ENCODE assay signal across 16 mouse cellular contexts in genomic region chr4:44326721-44327120, GRCm38 (mm10).
"Had no signal": no experiment of that assay in that cellular context is flagged by ENCODE, and none has a peak within 500 bp of the region (broad histone marks: within the 10 kb centered on the region; RNA-seq: fewer than 3 reads in every experiment).

No protein-coding gene starts in this region.

- H3K9me3 ChIP-seq: neural tube, embryonic 13.5 days; neural tube, embryonic 15.5 days; stomach, embryonic 15.5 days had no signal

- H3K36me3 ChIP-seq: neural tube, embryonic 13.5 days; neural tube, embryonic 15.5 days had no signal

- H3K4me3 ChIP-seq: neural tube, embryonic 13.5 days; neural tube, embryonic 15.5 days; stomach, embryonic 15.5 days had no signal

- DNase-seq: retina, postnatal 1 day; right cerebral cortex, adult 18-20 months; right cerebral cortex, postnatal 14 days; right cerebral cortex, postnatal 25 days; right cerebral cortex, postnatal 4 days; spleen, adult 18-20 months; thymus, adult 18-20 months; thymus, adult 2 months; thymus, postnatal 14 days; thymus, postnatal 25 days; thymus, postnatal 36 days; thymus, postnatal 4 days had no signal

- H3K4me2 ChIP-seq: neural tube, embryonic 13.5 days; neural tube, embryonic 15.5 days; stomach, embryonic 15.5 days had no signal

- H3K9ac ChIP-seq: neural tube, embryonic 13.5 days; neural tube, embryonic 15.5 days; stomach, embryonic 15.5 days had no signal

- H3K4me1 ChIP-seq: neural tube, embryonic 13.5 days; neural tube, embryonic 15.5 days; stomach, embryonic 15.5 days had no signal

- H3K27ac ChIP-seq: neural tube, embryonic 13.5 days; neural tube, embryonic 15.5 days; stomach, embryonic 15.5 days; stomach, postnatal 0 days had no signal

- H3K27me3 ChIP-seq: neural tube, embryonic 13.5 days; neural tube, embryonic 15.5 days; stomach, embryonic 15.5 days had no signal
